7 mouse cellular contexts compared by ENCODE assay signal in genomic region chr11:33148338-33149087, GRCm38 (mm10). TPM values are rescaled to one million over a fixed set of nuclear protein-coding genes. Genes with fewer than 3 reads are reported as not detected.
DNase-seq lines count a peak whose midpoint lies in the region; ATAC-seq lines count a peak whose summit lies in the region.

No protein-coding gene starts in this region.

- ATAC-seq in common myeloid progenitor, adult 5-6 weeks (replicated peaks; ENCODE audit: low read depth, poor library complexity, severe bottlenecking): peak; percentile 77

- H3K27me3 ChIP-seq in megakaryocyte, embryonic 14.5 days (replicated peaks): peaks cover 50% of the 10 kb centered on the region

- no peaks in the 10 kb centered on the region for H3K9me3 ChIP-seq in megakaryocyte, embryonic 14.5 days

- peak; percentile 90 for DNase-seq in adrenal gland, adult 2 months
- DNase-seq in gastrocnemius, postnatal 10 days: peak; percentile 70
- peak; percentile 86 for DNase-seq in hindlimb bud, embryonic 11.5 days (ENCODE audit: extremely low spot score, low read depth, low spot score)
- peak; percentile 54 to 64 for DNase-seq in left cerebral cortex, adult 8-10 months (ENCODE audit: low spot score in 2 of 2)
- peak; percentile 54 for DNase-seq in right cerebral cortex, postnatal 14 days

- peaks cover 42% of the 10 kb centered on the region for H3K36me3 ChIP-seq in megakaryocyte, embryonic 14.5 days (replicated peaks; ENCODE audit: low read length)

- H3K4me1 ChIP-seq in megakaryocyte, embryonic 14.5 days: peaks cover 31% of the 10 kb centered on the region

- H3K4me3 ChIP-seq in megakaryocyte, embryonic 14.5 days (replicated peaks): peak overlapping the region; percentile 91

RNA-seq across cellular contexts. Expression of gene Fgf18, which starts 1.3 kb away (rescaled TPM):
- 1 to 10 TPM; 2.4 to 2.5 TPM for total RNA-seq in adrenal gland, adult 2 months (2021)
- polyA plus RNA-seq in adrenal gland, adult 2 months (2012; rRNA removed): 0.36 and 0.87 TPM in 2 replicates
- total RNA-seq in common myeloid progenitor, adult 5-6 weeks (2017): not detected in 2 replicates
- 1 to 10 TPM; 7.3 to 9.3 TPM for total RNA-seq in gastrocnemius, postnatal 10 days (2021)
- total RNA-seq in left cerebral cortex, adult 8-10 months (2022): 1 to 10 TPM; 2.2 to 3.9 (median 3.0) TPM
- polyA plus RNA-seq in megakaryocyte, embryonic 14.5 days (2012; ENCODE audit: insufficient read depth, low replicate concordance): not detected in 2 replicates

RNA-seq across cellular contexts. Expression of gene Npm1, which starts 14.5 kb away (rescaled TPM):
- total RNA-seq in adrenal gland, adult 2 months (2021): 100 to 1,000 TPM; 276 to 325 TPM
- 6.8 and 9.0 TPM in 2 replicates for polyA plus RNA-seq in adrenal gland, adult 2 months (2012; rRNA removed)
- 3,750 and 4,452 TPM in 2 replicates for total RNA-seq in common myeloid progenitor, adult 5-6 weeks (2017)
- 100 to 1,000 TPM; 197 to 218 TPM for total RNA-seq in gastrocnemius, postnatal 10 days (2021)
- total RNA-seq in left cerebral cortex, adult 8-10 months (2022): 100 to 1,000 TPM; 184 to 202 (median 195) TPM
- 6.4 and 137 TPM in 2 replicates for polyA plus RNA-seq in megakaryocyte, embryonic 14.5 days (2012; ENCODE audit: insufficient read depth, low replicate concordance)

RNA-seq across cellular contexts. Expression of gene Tlx3, which starts 54.9 kb away (rescaled TPM):
- under 1 TPM in 1 of 2 experiments, not detected in 1; 0.38 TPM for total RNA-seq in adrenal gland, adult 2 months (2021)
- polyA plus RNA-seq in adrenal gland, adult 2 months (2012; rRNA removed): 0.23 and 0.51 TPM in 2 replicates
- not detected in 2 replicates for total RNA-seq in common myeloid progenitor, adult 5-6 weeks (2017)
- not detected for total RNA-seq in gastrocnemius, postnatal 10 days (2021)
- total RNA-seq in left cerebral cortex, adult 8-10 months (2022): not detected
- polyA plus RNA-seq in megakaryocyte, embryonic 14.5 days (2012; ENCODE audit: insufficient read depth, low replicate concordance): not detected in 2 replicates

Comparison
In these comparisons a context has a peak if more than half of its experiments do, and no peak if none do; other contexts are left out.
1. Peak in every context shown above with its lines: DNase-seq, ATAC-seq and H3K4me3 ChIP-seq.
2. RNA of gene Npm1, which starts 14.5 kb away (total RNA-seq): 3,750 to 4,452 TPM in common myeloid progenitor, adult 5-6 weeks; 276 to 325 TPM in adrenal gland, adult 2 months, 197 to 218 TPM in gastrocnemius, postnatal 10 days and 184 to 202 TPM in left cerebral cortex, adult 8-10 months; every median in the first group is over 10 times any median in the second.